Mouse (Mus musculus): ENCODE data around the gene Ugt1a6b.

The Ugt1a6b gene

GRCm38 (mm10) chr1:88237311-88237710 is 134.3 kb downstream of the Ugt1a6b start:
- in situ Hi-C loops (cut with MboI, MseI) = no loop called here

DNA sequence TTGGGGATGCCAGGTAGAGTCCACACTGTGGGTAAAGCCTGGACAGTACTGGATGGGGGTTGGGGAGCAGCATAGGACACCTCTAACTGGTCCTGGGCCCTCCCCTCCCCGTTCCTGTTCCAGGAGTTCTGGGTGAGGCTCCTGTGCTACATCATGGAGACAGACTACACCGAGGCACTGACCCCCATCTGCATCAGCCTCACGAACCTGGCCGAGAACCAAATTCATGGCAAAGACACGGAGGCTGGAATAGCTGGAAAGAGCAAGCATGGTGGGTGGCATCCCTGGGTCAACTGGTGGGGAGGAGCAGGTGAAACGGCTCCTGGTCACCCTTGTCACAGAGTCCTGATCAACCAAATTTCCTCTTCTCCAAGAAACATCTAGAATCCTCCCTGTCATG is 135.7 kb downstream of the Ugt1a6b start:
- in situ Hi-C loops (cut with MboI, MseI) = no loop called here

DNA sequence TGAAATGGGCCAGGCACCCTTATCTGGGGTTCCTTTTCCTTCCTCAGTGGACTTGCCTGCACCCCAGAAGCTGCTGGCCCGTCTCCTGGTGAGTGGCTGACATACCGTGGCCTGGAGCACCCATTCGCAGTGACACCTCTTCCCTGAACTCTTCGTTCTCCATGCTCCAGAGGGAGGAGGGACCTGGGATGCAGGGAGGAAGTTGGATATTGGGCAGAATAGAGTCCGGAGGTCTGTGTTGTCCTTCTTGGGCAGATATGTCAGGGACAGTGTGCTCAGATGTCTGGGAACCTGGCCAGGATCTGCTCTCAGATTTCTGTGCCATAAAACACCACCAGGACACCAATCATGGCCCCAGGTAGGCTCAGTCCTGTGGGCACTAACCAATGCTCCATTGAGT is 137.0 kb downstream of the Ugt1a6b start:
- in situ Hi-C loops (cut with MboI, MseI) = no loop called here

DNA sequence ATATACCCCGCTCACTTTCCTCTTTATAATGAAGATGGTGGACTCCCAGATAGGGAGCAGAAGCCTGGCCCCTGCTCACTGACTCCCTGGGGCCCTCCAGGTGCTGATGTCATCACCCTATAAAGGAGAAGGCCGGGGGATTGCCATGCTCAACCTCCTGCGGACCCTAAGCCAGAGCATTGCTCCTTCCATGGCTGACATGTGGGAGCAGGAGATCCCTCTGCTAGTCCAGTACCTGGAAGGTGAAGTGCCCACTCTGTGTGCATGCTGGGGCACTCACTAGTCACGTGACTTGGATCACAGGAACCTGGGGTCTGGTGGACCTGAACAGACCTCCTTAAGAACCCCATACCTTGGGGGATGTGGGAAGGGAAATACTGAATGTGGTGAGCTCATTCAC is 137.5 kb downstream of the Ugt1a6b start:
- in situ Hi-C loops (cut with MboI, MseI) = no loop called here

DNA sequence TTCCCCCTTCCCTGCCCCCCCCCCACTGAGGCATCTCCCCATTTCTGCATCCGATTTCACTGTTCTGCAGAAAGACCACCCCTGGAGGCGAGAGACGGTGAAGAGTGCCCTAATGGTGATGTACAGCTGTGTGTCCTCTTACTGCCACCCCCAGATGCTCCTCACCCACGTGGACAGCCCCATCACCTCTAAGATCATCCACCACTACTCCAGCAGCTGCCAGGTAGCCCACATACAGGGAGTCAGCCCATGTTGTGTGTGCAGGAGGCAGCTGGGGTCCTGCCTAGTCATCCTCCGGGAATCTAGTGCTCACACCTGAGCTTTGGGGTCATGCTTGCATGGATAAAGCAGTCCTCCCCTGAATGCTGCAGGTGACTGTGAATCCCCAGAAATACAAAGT is 140.8 kb downstream of the Ugt1a6b start:
- in situ Hi-C loops (cut with MboI, MseI) = no loop called here

GRCm38 (mm10) chr1:88245881-88246280 is 142.8 kb downstream of the Ugt1a6b start:
- in situ Hi-C loops (cut with MboI, MseI) = no loop called here

DNA sequence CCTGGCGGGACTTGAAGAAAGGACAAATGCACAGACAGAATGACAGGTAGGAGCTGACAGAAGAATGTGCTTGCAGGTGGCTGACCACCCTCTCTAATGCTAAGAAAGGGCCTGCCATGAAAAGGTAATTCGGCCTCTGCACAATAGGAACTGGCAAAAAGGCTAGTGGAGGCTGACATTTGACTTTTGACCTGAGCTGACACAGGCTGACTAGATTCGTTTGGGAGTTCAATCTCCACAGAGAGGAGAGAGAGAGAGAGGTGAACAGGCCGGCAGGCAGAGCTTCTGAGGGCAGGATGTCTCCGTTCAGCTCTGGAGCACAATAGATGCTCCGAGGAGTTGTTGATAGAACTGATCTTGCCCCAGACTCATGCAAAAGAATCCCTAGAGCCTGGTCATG is 143.3 kb downstream of the Ugt1a6b start:
- in situ Hi-C loops (cut with MboI, MseI) = no loop called here

DNA sequence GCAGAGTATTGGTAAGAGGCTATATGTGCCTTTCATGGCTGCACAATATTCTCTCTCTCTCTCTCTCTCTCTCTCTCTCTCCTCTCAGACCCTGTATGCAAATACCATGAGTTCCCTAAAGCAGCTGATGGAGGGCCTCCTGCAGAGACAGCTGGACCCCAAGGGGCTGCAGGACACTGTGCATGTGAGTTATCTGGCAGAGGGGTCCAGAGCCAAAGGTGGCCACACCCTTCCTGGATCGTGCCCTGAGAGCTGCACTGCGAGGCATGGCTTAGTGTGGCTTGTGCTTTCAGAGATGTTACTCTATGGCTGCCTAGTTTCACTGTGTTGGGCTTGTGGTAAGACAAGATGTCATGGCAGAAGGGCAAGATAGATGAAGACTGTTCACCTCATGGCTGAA is 144.6 kb downstream of the Ugt1a6b start:
- in situ Hi-C loops (cut with MboI, MseI) = no loop called here

- in situ Hi-C loops (cut with MboI, MseI) = no loop called here
These were observed 145.6 kb downstream of the Ugt1a6b start for GRCm38 (mm10) chr1:88248658-88249057.

DNA sequence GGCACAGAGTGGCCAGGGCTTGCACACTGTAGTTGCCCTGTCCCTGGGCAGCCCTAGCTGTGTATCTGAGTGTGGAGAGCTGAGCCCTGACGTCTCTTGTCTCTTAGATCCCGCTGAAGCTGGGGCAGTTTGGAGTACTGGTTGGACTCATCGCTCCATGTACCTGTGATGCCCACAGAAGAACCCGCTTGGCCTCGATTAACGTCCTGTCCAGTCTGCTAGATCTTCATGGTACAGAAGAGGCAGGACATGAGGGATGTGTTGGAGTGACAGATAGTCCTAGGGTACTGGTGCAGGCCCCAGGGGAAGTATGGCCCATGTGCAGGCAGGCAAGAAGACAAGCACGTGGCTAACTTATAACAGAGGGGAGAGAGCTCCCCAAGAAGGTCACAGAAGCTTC is 146.5 kb downstream of the Ugt1a6b start:
- in situ Hi-C loops (cut with MboI, MseI) = no loop called here

DNA sequence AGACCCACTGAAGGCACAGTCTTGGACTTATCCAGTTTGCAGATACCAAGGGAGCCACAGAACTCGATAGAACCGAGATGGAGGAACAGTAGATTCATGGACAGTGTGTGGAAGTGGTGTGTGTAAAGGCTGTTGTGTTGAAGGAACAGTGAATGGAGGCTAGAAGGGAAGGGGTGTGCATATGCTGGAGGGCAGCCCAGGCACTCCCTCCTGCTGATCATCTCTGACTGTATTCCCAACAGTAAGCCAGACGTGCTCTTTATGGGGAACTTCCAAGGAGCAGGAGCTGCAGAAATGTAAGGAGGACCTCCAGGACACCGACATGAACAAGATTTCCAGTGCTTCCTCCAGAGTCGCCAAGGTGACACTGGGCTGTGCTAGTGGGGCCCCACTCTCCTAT is 147.0 kb downstream of the Ugt1a6b start:
- in situ Hi-C loops (cut with MboI, MseI) = no loop called here

GRCm38 (mm10) chr1:88253106-88253505 is 150.1 kb downstream of the Ugt1a6b start:
- in situ Hi-C loops (cut with MboI, MseI) = no loop called here

DNA sequence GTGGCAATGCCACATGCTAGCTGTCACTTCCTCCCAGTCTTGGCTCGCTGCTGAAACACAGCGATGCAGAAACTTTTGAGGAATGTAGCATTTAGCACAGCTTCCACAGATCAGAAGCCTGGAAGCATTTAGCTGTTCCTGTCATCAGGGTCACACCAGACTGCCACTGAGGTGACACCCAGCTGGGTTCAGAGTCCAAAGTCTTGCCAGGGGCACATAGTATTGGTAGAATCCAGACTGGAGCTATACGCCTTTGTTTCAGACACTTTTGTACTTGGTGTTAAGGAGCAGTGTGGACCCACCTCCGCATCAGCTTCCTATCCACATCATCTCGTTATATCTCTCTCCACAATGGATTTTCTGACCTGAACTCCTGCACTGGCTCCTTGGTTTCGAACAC is 150.5 kb downstream of the Ugt1a6b start:
- in situ Hi-C loops (cut with MboI, MseI) = no loop called here

- in situ Hi-C loops (cut with MboI, MseI) = no loop called here
These were observed 151.9 kb downstream of the Ugt1a6b start for GRCm38 (mm10) chr1:88254793-88255465.

DNA sequence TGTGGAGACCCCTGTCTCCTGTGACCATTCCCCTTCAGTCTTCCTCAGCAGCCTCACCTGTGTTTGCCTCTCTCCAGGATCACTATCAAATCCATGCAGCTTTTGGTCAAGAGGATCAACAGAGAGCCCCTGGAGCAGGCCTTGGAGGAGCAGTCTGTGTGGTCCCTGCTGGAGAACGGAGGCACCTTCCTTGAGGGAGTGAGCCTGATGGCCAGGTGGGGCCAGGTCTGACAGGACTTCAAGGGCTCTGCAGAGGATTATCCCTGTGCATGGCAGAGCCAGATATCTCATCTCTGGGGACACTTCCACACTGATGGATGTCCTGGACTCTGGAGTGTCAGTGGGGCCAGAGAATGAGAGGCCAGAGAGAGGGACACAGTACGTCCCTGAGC is 152.4 kb downstream of the Ugt1a6b start:
- in situ Hi-C loops (cut with MboI, MseI) = no loop called here

DNA sequence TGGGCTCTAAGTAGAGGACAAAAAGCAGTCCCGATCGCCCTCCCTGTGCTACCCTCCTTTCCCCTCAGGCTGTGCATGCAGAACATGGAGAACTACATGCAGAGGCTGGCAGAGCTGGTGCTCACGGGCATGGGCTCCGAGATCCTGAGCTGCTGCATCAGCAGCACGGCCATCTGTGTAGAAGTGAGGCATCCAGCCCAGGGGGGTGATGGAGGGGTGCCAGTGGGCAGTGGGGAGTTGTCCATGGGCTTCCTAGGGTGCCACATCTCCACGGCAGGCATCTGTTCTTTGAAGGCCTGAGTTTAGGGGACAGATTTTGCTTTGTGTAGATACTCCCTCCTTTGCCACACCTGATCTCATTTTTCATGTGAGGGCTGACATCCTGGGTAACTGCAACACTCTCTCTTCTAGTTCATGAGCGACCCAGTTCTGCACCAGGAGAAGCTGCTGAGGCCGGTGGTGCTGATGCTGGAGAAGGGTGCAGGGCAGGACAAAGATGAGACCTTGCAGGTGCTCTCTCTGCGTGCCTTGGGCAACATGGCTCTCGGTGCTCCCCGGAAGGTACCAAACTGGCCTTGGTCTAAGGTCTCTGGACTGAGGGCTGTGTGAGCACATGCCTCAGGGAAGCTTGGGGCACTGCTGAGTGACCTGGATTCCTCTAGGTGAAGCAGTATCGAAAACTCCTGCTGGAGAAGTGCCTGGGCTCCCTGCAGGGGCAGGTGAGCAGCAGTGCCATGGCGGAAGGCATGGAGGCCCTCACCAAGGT is 153.1 kb downstream of the Ugt1a6b start:
- in situ Hi-C loops (cut with MboI, MseI) = no loop called here

GRCm38 (mm10) chr1:88256886-88257663 is 154.0 kb downstream of the Ugt1a6b start:
- in situ Hi-C loops (cut with MboI, MseI) = no loop called here

GRCm38 (mm10) chr1:88257681-88258080 is 154.6 kb downstream of the Ugt1a6b start:
- in situ Hi-C loops (cut with MboI, MseI) = no loop called here

- in situ Hi-C loops (cut with MboI, MseI) = no loop called here
These were observed 155.3 kb downstream of the Ugt1a6b start for GRCm38 (mm10) chr1:88258361-88258760.

GRCm38 (mm10) chr1:88258881-88259642 is 156.0 kb downstream of the Ugt1a6b start:
- in situ Hi-C loops (cut with MboI, MseI) = no loop called here

DNA sequence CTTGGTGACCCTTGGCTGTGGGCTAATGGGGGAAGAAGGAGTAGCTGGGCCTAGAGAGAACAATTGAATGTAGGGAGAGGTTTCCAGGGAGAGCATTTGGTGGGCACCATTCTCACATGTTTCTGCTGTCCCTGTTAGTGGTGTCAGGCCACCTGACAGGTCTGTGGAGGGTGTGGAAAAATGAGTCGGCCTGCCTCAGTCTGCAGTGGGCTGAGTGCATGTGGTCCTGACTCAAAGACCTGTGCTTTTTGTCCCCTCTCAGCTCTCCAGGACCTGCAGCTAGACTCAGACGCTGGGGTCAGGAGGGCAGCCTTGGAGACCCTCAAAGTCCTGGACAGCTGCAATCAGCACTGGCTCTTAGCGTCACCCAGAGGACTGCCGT is 156.6 kb downstream of the Ugt1a6b start:
- in situ Hi-C loops (cut with MboI, MseI) = no loop called here

DNA sequence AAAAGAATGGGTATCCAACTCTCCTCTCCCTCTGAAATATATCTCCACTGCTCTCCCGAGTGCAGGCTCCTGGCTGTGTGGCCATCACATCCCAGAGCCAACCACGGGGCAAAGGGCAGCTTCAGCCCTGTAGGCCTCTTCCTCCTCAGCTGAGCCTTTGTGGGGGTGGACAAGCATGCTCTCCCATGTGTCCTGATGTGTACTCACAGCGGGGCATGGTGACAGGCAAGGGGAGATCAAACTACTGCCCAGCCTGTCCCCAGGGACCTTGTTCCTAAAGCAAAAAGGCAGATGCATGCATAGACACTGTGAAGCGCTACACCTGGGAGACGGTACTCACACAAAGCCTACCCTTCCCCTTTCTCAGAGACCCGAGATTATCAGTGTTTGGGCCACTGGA is 157.1 kb downstream of the Ugt1a6b start:
- in situ Hi-C loops (cut with MboI, MseI) = no loop called here
